Mouse (Mus musculus) MEL (cell line): ENCODE measurements around the gene Slc32a1. TPM values are rescaled to one million over a fixed set of nuclear protein-coding genes. Genes with fewer than 3 reads are reported as not detected.

Experiments used
- DNase-seq: peaks from one replicate; pipeline ENCODE4 v3.0.0; 2011; ENCODE audit warnings: low read depth, low spot score
- H3K27ac ChIP-seq: 2 replicates; pipeline ENCODE4 v1.5.1; 2012; ENCODE audit warnings: low read depth, mild to moderate bottlenecking, control low read depth, low read length, moderate library complexity; ENCODE audit not compliant: control insufficient read depth
- H3K27me3 ChIP-seq, 2 experiments: fragments of 150-350 bp in 1 of 2; sonication (generic) in 1 of 2; 2 replicates each; pipeline ENCODE4 v1.6.1; 2012; ENCODE audit warnings: low read length in 2 of 2, mild to moderate bottlenecking in 2 of 2, improper control_type of control experiment in 1 of 2, moderate library complexity in 1 of 2; ENCODE audit not compliant: insufficient read depth in 2 of 2, control insufficient read depth in 1 of 2
- H3K36me3 ChIP-seq, 2 experiments: 2 replicates each; pipeline ENCODE4 v1.6.1; 2012 to 2014; ENCODE audit warnings: low read length in 2 of 2, improper control_type of control experiment in 1 of 2, inconsistent platforms in 1 of 2, mild to moderate bottlenecking in 1 of 2; ENCODE audit not compliant: insufficient read depth in 2 of 2, control insufficient read depth in 1 of 2
- H3K4me1 ChIP-seq, 2 experiments: fragments of 150-350 bp in 1 of 2; sonication (generic) in 1 of 2; 2 replicates each; pipeline ENCODE4 v1.6.1; 2012; ENCODE audit warnings: low read length in 2 of 2, improper control_type of control experiment in 1 of 2, mild to moderate bottlenecking in 1 of 2; ENCODE audit not compliant: insufficient read depth in 2 of 2, control insufficient read depth in 1 of 2
- H3K4me3 ChIP-seq, 2 experiments: fragments of 150-350 bp in 1 of 2; sonication (generic) in 1 of 2; 2 replicates each; pipeline ENCODE4 v1.5.1; 2012; ENCODE audit warnings: low read depth in 2 of 2, low read length in 2 of 2, mild to moderate bottlenecking in 2 of 2, moderate library complexity in 2 of 2, control low read depth in 1 of 2, improper control_type of control experiment in 1 of 2; ENCODE audit not compliant: control insufficient read depth in 1 of 2, insufficient read depth in 1 of 2
- H3K79me2 ChIP-seq: 2 replicates; pipeline ENCODE4 v1.6.1; 2012; ENCODE audit warnings: mild to moderate bottlenecking, low read length, moderate library complexity; ENCODE audit not compliant: control insufficient read depth, poor library complexity, insufficient read depth
- H3K9ac ChIP-seq: 2 replicates; pipeline ENCODE4 v1.6.1; 2012; ENCODE audit warnings: low read depth, mild to moderate bottlenecking, control low read depth, low read length, moderate library complexity; ENCODE audit not compliant: control insufficient read depth, poor library complexity, severe bottlenecking
- H3K9me3 ChIP-seq: fragments of 150-350 bp; sonication (generic); replicated peaks from 2 replicates; pipeline ENCODE4 v1.6.1; 2012; ENCODE audit warnings: mild to moderate bottlenecking, low read length, improper control_type of control experiment, moderate library complexity; ENCODE audit not compliant: insufficient read depth
- CHD2 ChIP-seq: IDR thresholded peaks from 2 replicates; pipeline ENCODE4 v1.6.1; 2011; ENCODE audit warnings: low read length, improper control_type of control experiment
- CTCF ChIP-seq, 3 experiments: IDR thresholded peaks in 2 of 3; conservative IDR thresholded peaks in 1 of 3; 2 replicates each; pipeline ENCODE4 v1.5.1; 2011 to 2012; ENCODE audit warnings: low read length in 3 of 3, low read depth in 2 of 3, mild to moderate bottlenecking in 2 of 3, improper control_type of control experiment in 1 of 3, inconsistent platforms in 1 of 3, mixed read lengths in 1 of 3, moderate library complexity in 1 of 3; ENCODE audit not compliant: control insufficient read depth in 1 of 3, insufficient read depth in 1 of 3, poor library complexity in 1 of 3, severe bottlenecking in 1 of 3
- E2F4 ChIP-seq: IDR thresholded peaks from 2 replicates; pipeline ENCODE4 v1.6.1; 2011; ENCODE audit warnings: low read depth, low read length, improper control_type of control experiment, borderline replicate concordance
- ELF1 ChIP-seq: IDR thresholded peaks from 2 replicates; pipeline ENCODE4 v1.6.1; 2014; ENCODE audit warnings: low read depth, mild to moderate bottlenecking, inconsistent platforms, low read length, improper control_type of control experiment, moderate library complexity
- EP300 ChIP-seq, 2 experiments: IDR thresholded peaks; 2 replicates each; pipeline ENCODE4 v1.6.1; 2011; ENCODE audit warnings: improper control_type of control experiment in 2 of 2, low read length in 2 of 2, low read depth in 1 of 2, mild to moderate bottlenecking in 1 of 2
- ETS1 ChIP-seq: IDR thresholded peaks from 2 replicates; pipeline ENCODE4 v1.6.1; 2012; ENCODE audit warnings: low read depth, mild to moderate bottlenecking, inconsistent platforms, low read length, improper control_type of control experiment, moderate library complexity
- GABPA ChIP-seq: IDR thresholded peaks from 2 replicates; pipeline ENCODE4 v1.6.1; 2012; ENCODE audit warnings: low read depth, mild to moderate bottlenecking, inconsistent platforms, low read length, improper control_type of control experiment, moderate library complexity
- GATA1 ChIP-seq: IDR thresholded peaks from 2 replicates; pipeline ENCODE4 v1.6.1; 2011; ENCODE audit warnings: low read depth, low read length, improper control_type of control experiment
- HCFC1 ChIP-seq: IDR thresholded peaks from 2 replicates; pipeline ENCODE4 v1.6.1; 2012; ENCODE audit warnings: low read depth, mild to moderate bottlenecking, inconsistent platforms, low read length, improper control_type of control experiment, moderate library complexity
- KAT2A ChIP-seq: conservative IDR thresholded peaks from 2 replicates; pipeline ENCODE4 v1.6.1; 2012; ENCODE audit warnings: low read depth, low read length, improper control_type of control experiment, inconsistent platforms
- MAFK ChIP-seq: IDR thresholded peaks from 2 replicates; pipeline ENCODE4 v1.6.1; 2011; ENCODE audit warnings: low read depth, mild to moderate bottlenecking, low read length, improper control_type of control experiment, borderline replicate concordance
- MAX ChIP-seq: IDR thresholded peaks from 2 replicates; pipeline ENCODE4 v1.6.1; 2011; ENCODE audit warnings: low read length, improper control_type of control experiment
- MXI1 ChIP-seq: IDR thresholded peaks from 2 replicates; pipeline ENCODE4 v1.6.1; 2011; ENCODE audit warnings: mild to moderate bottlenecking, low read depth, low read length, improper control_type of control experiment
- POLR2AphosphoS2 ChIP-seq: IDR thresholded peaks from 2 replicates; pipeline ENCODE4 v1.6.1; 2011; ENCODE audit warnings: low read length, improper control_type of control experiment
- POLR2AphosphoS5 ChIP-seq: IDR thresholded peaks from 2 replicates; pipeline ENCODE4 v1.6.1; 2012; ENCODE audit warnings: low read depth, borderline replicate concordance, mild to moderate bottlenecking, inconsistent platforms, low read length, moderate library complexity, mixed read lengths
- RAD21 ChIP-seq: IDR thresholded peaks from 2 replicates; pipeline ENCODE4 v1.6.1; 2011; ENCODE audit warnings: mild to moderate bottlenecking, low read depth, low read length, improper control_type of control experiment
- RCOR1 ChIP-seq: IDR thresholded peaks from 2 replicates; pipeline ENCODE4 v1.6.1; 2012; ENCODE audit warnings: low read depth, mild to moderate bottlenecking, inconsistent platforms, low read length, improper control_type of control experiment
- SIN3A ChIP-seq: IDR thresholded peaks from 2 replicates; pipeline ENCODE4 v1.6.1; 2012; ENCODE audit warnings: low read length, improper control_type of control experiment, inconsistent platforms
- SMC3 ChIP-seq: IDR thresholded peaks from 2 replicates; pipeline ENCODE4 v1.6.1; 2011; ENCODE audit warnings: low read depth, low read length, improper control_type of control experiment
- TAL1 ChIP-seq: IDR thresholded peaks from 2 replicates; pipeline ENCODE4 v1.6.1; 2012; ENCODE audit warnings: mild to moderate bottlenecking, inconsistent platforms, low read length, moderate library complexity, mixed read lengths
- TBP ChIP-seq: IDR thresholded peaks from 2 replicates; pipeline ENCODE4 v1.8.0; 2011; ENCODE audit warnings: low read depth, low read length, improper control_type of control experiment
- UBTF ChIP-seq: IDR thresholded peaks from 2 replicates; pipeline ENCODE4 v1.6.1; 2012; ENCODE audit warnings: low read depth, mild to moderate bottlenecking, inconsistent platforms, low read length, improper control_type of control experiment, moderate library complexity, borderline replicate concordance; ENCODE audit not compliant: insufficient read depth
- USF1 ChIP-seq: IDR thresholded peaks from 2 replicates; pipeline ENCODE4 v1.6.1; 2014; ENCODE audit warnings: low read depth, mild to moderate bottlenecking, inconsistent platforms, low read length, improper control_type of control experiment, moderate library complexity
- ZC3H11A ChIP-seq: IDR thresholded peaks from 2 replicates; pipeline ENCODE4 v1.6.1; 2012; ENCODE audit warnings: low read depth, mild to moderate bottlenecking, inconsistent platforms, low read length, improper control_type of control experiment
- ZMIZ1 ChIP-seq: IDR thresholded peaks from 2 replicates; pipeline ENCODE4 v1.6.1; 2012; ENCODE audit warnings: low read depth, mild to moderate bottlenecking, inconsistent platforms, low read length, improper control_type of control experiment, moderate library complexity
- ZNF384 ChIP-seq: IDR thresholded peaks from 2 replicates; pipeline ENCODE4 v1.6.1; 2012; ENCODE audit warnings: low read depth, mild to moderate bottlenecking, inconsistent platforms, low read length, improper control_type of control experiment
- polyA plus RNA-seq, 2 experiments: library from polyadenylated mRNA; stranded (reverse) in 1 of 2; unstranded in 1 of 2; fragments of >175 nt in 1 of 2; fragments of >200 nt in 1 of 2; gene quantifications; 2 replicates each; pipeline versions ENCODE4 v1.2.1 to v1.2.4; 2012; ENCODE audit warnings: low replicate concordance in 2 of 2, low read depth in 1 of 2; ENCODE audit not compliant: insufficient read length in 2 of 2, insufficient read depth in 1 of 2, missing spikeins in 1 of 2
- total RNA-seq: library from RNA; depleted of rRNA; stranded (reverse); fragments of 300-350 nt; gene quantifications from 2 replicates; pipeline ENCODE4 v1.2.3, GENCODE M21; 2012

Gene Slc32a1
- total and polyA plus RNA-seq, 3 experiments, result not detected

GRCm38 (mm10) chr2:158561371-158562144 is 49.0 kb upstream of the Slc32a1 start:
- TF ChIP-seq KAT2A, result no peak
- no peak for TF ChIP-seq RCOR1
- TF ChIP-seq SMC3, result no peak
- TF ChIP-seq TAL1, result peak; percentile 59
- TF ChIP-seq ZNF384, result 0 out of 2 replicates have a peak, but pooled peaks have one; percentile 6
- TF ChIP-seq POLR2AphosphoS2, result no peak
- TF ChIP-seq UBTF, result no peak
- no peak for TF ChIP-seq RAD21
- no peak for TF ChIP-seq CTCF (IDR thresholded peaks at IDR 0.05 in 2 of 3, conservative IDR thresholded peaks at IDR 0.05 in 1 of 3; ENCODE audit: control insufficient read depth in 1 of 3, insufficient read depth in 1 of 3, low read depth in 2 of 3, low read length in 3 of 3, poor library complexity in 1 of 3, severe bottlenecking in 1 of 3)
- no peak overlapping the region for H3K9ac ChIP-seq
- no peaks in the 10 kb centered on the region for H3K27me3 ChIP-seq

GRCm38 (mm10) chr2:158570421-158571081 is 40.0 kb upstream of the Slc32a1 start:
- peak; percentile 79 for DNase-seq
- H3K9ac ChIP-seq, result no peak overlapping the region
- H3K9me3 ChIP-seq, result no peaks in the 10 kb centered on the region
- H3K27me3 ChIP-seq, result peaks cover 0 to 1% of the 10 kb centered on the region in 2 experiments; a peak in 1 of 4 replicates
- H3K36me3 ChIP-seq, result no peaks in the 10 kb centered on the region
- TF ChIP-seq UBTF (no peak), MAX (peak; percentile 47; the same call in 1 of the 2 replicates), ELF1 (no peak), GABPA (no peak), CHD2 (no peak), RAD21 (no peak), HCFC1 (peak; percentile 38; the same call in 1 of the 2 replicates), E2F4 (no peak), ETS1 (no peak), MXI1 (peak; percentile 73), TBP (no peak), EP300 (IDR thresholded peaks at IDR 0.05; ENCODE audit: low read depth in 1 of 2, low read length in 2 of 2) (no peak), POLR2AphosphoS5 (no peak), USF1 (no peak), ZNF384 (no peak), SIN3A (peak; percentile 82), CTCF (IDR thresholded peaks at IDR 0.05 in 2 of 3, conservative IDR thresholded peaks at IDR 0.05 in 1 of 3; ENCODE audit: control insufficient read depth in 1 of 3, insufficient read depth in 1 of 3, low read depth in 2 of 3, low read length in 3 of 3, poor library complexity in 1 of 3, severe bottlenecking in 1 of 3) (no peak), KAT2A (no peak), GATA1 (no peak), ZMIZ1 (no peak), POLR2AphosphoS2 (no peak), ZC3H11A (no peak), MAFK (no peak), SMC3 (no peak)
- H3K4me1 ChIP-seq, result no peaks in the 10 kb centered on the region
- H3K79me2 ChIP-seq, result no peaks in the 10 kb centered on the region
- no peak overlapping the region for H3K4me3 ChIP-seq
- no peak overlapping the region for H3K27ac ChIP-seq

More at GRCm38 (mm10) chr2:158561371-158562144, 49.0 kb upstream of the Slc32a1 start:
- no peaks in the 10 kb centered on the region for H3K36me3 ChIP-seq
- H3K27ac ChIP-seq, result no peak overlapping the region
- H3K9me3 ChIP-seq, result no peaks in the 10 kb centered on the region
- H3K4me3 ChIP-seq, result no peak overlapping the region
- DNase-seq, result no peak
- no peaks in the 10 kb centered on the region for H3K79me2 ChIP-seq
- H3K4me1 ChIP-seq, result peaks cover 0 to 3% of the 10 kb centered on the region in 2 experiments; a peak in 1 of 4 replicates
